Comparison of ENCODE assay signal across 8 mouse cellular contexts in genomic region chr8:84846722-84847572, GRCm38 (mm10). TPM values are rescaled to one million over a fixed set of nuclear protein-coding genes. Genes with fewer than 3 reads are reported as not detected.
DNase-seq lines count a peak whose midpoint lies in the region; ATAC-seq lines count a peak whose summit lies in the region.

Calr (minus strand) TSS chr8:84846934.

- H3K4me1 ChIP-seq in forebrain, embryonic 14.5 days (ENCODE audit: control insufficient read depth, insufficient read depth, low read length) = peaks cover 17% of the 10 kb centered on the region
- peaks cover 42% of the 10 kb centered on the region for H3K4me1 ChIP-seq in neural tube, embryonic 15.5 days

- H3K9me3 ChIP-seq in forebrain, embryonic 14.5 days (replicated peaks; ENCODE audit: control insufficient read depth, low read length) = no peaks in the 10 kb centered on the region
- H3K9me3 ChIP-seq in neural tube, embryonic 15.5 days (replicated peaks) = no peaks in the 10 kb centered on the region

- H3K36me3 ChIP-seq in forebrain, embryonic 14.5 days (ENCODE audit: control insufficient read depth, insufficient read depth, low read length) = peaks cover 40% of the 10 kb centered on the region
- H3K36me3 ChIP-seq in neural tube, embryonic 15.5 days = peaks cover 34% of the 10 kb centered on the region

- peak within 1 kb of the TSS; percentile 98 for H3K9ac ChIP-seq in forebrain, embryonic 14.5 days (ENCODE audit: low read length)
- H3K9ac ChIP-seq in neural tube, embryonic 15.5 days (replicated peaks) = peak within 1 kb of the TSS; percentile 89

- peak; percentile 100 for DNase-seq in ES-CJ7 (ENCODE audit: low read depth, low spot score)
- DNase-seq in cerebellum, adult 11 months = peak; percentile 99
- peak; percentile 100 for DNase-seq in forebrain, embryonic 14.5 days (ENCODE audit: low spot score)
- DNase-seq in heart, postnatal 14 days = peak; percentile 99
- peak; percentile 100 for DNase-seq in layer of hippocampus, adult 11-12 months (ENCODE audit: low spot score)
- DNase-seq in lung, adult 18-20 months = peak; percentile 100
- peak; percentile 100 for DNase-seq in testis, postnatal 14 days (ENCODE audit: low spot score)

- WGBS in forebrain, embryonic 14.5 days = under 1% methylated on average over 55 of the region's 55 CpGs
- WGBS in neural tube, embryonic 15.5 days = under 1% methylated on average over 55 of the region's 55 CpGs

- peak within 1 kb of the TSS; percentile 86 for H3K4me2 ChIP-seq in forebrain, embryonic 14.5 days (ENCODE audit: low read length)
- peak within 1 kb of the TSS; percentile 79 for H3K4me2 ChIP-seq in neural tube, embryonic 15.5 days

- intact Hi-C loops in heart, postnatal 14 days (cut with DNase I) = loop anchor here (2.0 kb wide), 1 partner anchor 56 kb away; no protein-coding TSS in a partner anchor

- H3K4me3 ChIP-seq in forebrain, embryonic 14.5 days (ENCODE audit: low read depth, low read length) = peak within 1 kb of the TSS; percentile 96
- peak within 1 kb of the TSS; percentile 63 for H3K4me3 ChIP-seq in neural tube, embryonic 15.5 days (replicated peaks)

- peak; percentile 99 for ATAC-seq in forebrain, embryonic 14.5 days
- peak; percentile 99 for ATAC-seq in neural tube, embryonic 15.5 days (ENCODE audit: low FRiP score)

- H3K27me3 ChIP-seq in forebrain, embryonic 14.5 days (replicated peaks; ENCODE audit: control insufficient read depth, insufficient read depth, low read length) = no peaks in the 10 kb centered on the region
- no peaks in the 10 kb centered on the region for H3K27me3 ChIP-seq in neural tube, embryonic 15.5 days (replicated peaks)

- H3K27ac ChIP-seq in forebrain, embryonic 14.5 days (ENCODE audit: low read depth, low read length) = peak within 1 kb of the TSS; percentile 80
- peak within 1 kb of the TSS; percentile 87 for H3K27ac ChIP-seq in neural tube, embryonic 15.5 days (replicated peaks)

RNA-seq across cellular contexts. Expression of gene Calr, which starts in this region (rescaled TPM):
- 514 and 606 TPM in 2 replicates for polyA plus RNA-seq in forebrain, embryonic 14.5 days (2014; fragmentation: Nextera tagmentation; extraction: Ambion mirVana)
- 100 to 1,000 TPM; 262 to 331 TPM for total RNA-seq in heart, postnatal 14 days (2021)
- polyA plus RNA-seq in neural tube, embryonic 15.5 days (2015; fragmentation: Nextera tagmentation; extraction: Ambion mirVana) = 730 and 802 TPM in 2 replicates

Comparison
In these comparisons a context has a peak if more than half of its experiments do, and no peak if none do; other contexts are left out.
1. Peak in every context shown above with its lines: DNase-seq, ATAC-seq, H3K4me3 ChIP-seq and H3K27ac ChIP-seq.